Mouse (Mus musculus) forebrain, embryonic 12.5 days (tissue): Measurements from ENCODE around the gene Zfp583. TPM values are rescaled to one million over a fixed set of nuclear protein-coding genes. Genes with fewer than 3 reads are reported as not detected.
"Not testable (repeated sequence)": the region's sequence is repeated elsewhere in the genome, so short reads cannot be mapped to it uniquely, and the experiment has no call there.

ENCODE experiments used
- ATAC-seq: fragments of 200-750 bp; cut with Nextera tagmentation; 2 replicates; pipeline ENCODE4 v1.8.0; 2017; ENCODE audit warnings: moderate TSS enrichment; ENCODE audit not compliant: low FRiP score
- H3K27ac ChIP-seq: fragments of 300-500 bp; sonication (generic); 2 replicates; pipeline ENCODE4 v1.5.1; 2016; ENCODE audit warnings: mild to moderate bottlenecking
- H3K27me3 ChIP-seq: fragments of 300-500 bp; sonication (generic); 2 replicates; pipeline ENCODE4 v1.6.1; 2016; ENCODE audit warnings: mild to moderate bottlenecking
- H3K36me3 ChIP-seq: fragments of 300-500 bp; sonication (generic); replicated peaks from 2 replicates; pipeline ENCODE4 v1.6.1; 2016; ENCODE audit warnings: mild to moderate bottlenecking
- H3K4me1 ChIP-seq: fragments of 300-500 bp; sonication (generic); 2 replicates; pipeline ENCODE4 v1.6.1; 2016
- H3K4me2 ChIP-seq: fragments of 300-500 bp; sonication (generic); 2 replicates; pipeline ENCODE4 v1.6.1; 2016; ENCODE audit warnings: mild to moderate bottlenecking, moderate library complexity
- H3K4me3 ChIP-seq: fragments of 300-500 bp; sonication (generic); replicated peaks from 2 replicates; pipeline ENCODE4 v1.5.1; 2016; ENCODE audit warnings: mild to moderate bottlenecking
- H3K9ac ChIP-seq: fragments of 300-500 bp; sonication (generic); 2 replicates; pipeline ENCODE4 v1.6.1; 2016; ENCODE audit warnings: mild to moderate bottlenecking
- H3K9me3 ChIP-seq: fragments of 300-500 bp; sonication (generic); 2 replicates; pipeline ENCODE4 v1.6.1; 2016
- WGBS: fragments of 180-500 bp; shearing (Covaris S2); methylation state at CpG from one replicate; pipeline ENCODE4 v1.1.7; 2016; 5-methylcytosine and 5-hydroxymethylcytosine counted together
- polyA plus RNA-seq: library from polyadenylated mRNA; unstranded; fragments of >200 nt; fragmentation: Nextera tagmentation; extraction: Ambion mirVana; gene quantifications from 2 replicates; pipeline ENCODE4 v1.2.1, GENCODE M21; 2016

Gene Zfp583
- polyA plus RNA-seq, result 7.2 and 7.5 TPM in 2 replicates

DNA sequence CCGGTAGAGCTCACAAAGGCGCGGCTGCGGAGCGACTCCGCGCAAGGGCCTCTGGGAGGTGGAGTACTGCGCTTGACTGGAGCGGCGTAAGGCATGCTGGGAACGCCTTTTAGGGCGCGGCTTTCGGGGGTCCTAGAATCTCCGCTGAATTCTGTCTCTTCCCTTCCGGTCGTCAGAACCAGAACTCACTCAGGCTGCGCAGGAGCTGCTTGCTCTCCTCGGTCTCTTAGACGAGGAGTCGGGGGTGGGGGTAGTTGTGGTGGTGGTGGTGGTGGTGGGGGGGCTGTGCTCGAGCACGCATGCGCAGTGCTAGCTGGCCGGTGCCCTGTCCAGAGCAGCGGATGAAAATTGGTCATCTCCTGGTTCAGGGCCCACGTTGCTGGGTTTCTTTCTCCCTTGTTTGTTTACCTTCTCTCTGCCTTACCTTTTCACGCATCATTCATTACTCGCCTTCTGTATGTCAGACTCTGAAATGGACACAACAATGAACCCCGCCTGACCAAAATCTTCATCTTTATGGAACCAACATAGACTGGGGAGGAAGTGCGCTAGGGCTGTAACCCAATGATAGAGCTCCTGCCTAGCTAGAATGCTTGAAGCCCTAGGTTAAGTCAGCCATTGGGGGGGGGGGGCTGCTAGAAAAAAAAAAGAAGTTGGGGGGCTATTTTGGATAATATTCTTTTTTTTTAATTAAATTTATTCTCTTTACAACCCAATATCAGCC is at the start of gene Zfp583:
TSS of gene Zfp583 (minus strand) at position 53 of the 724 bp plus-strand sequence.
- no peaks in the 10 kb centered on the region for H3K27me3 ChIP-seq
- peak within 1 kb of the TSS; percentile 67 for H3K9ac ChIP-seq
- H3K4me1 ChIP-seq, result peaks cover 11% of the 10 kb centered on the region
- H3K4me3 ChIP-seq, result peak within 1 kb of the TSS; percentile 52
- H3K9me3 ChIP-seq, result no peaks in the 10 kb centered on the region
- 5% methylated on average over 31 of the region's 31 CpGs for WGBS
- H3K36me3 ChIP-seq, result peaks cover 3% of the 10 kb centered on the region; the same call in 1 of the 2 replicates
- peak within 1 kb of the TSS; percentile 64 for H3K4me2 ChIP-seq
- peak within 1 kb of the TSS; percentile 88 for H3K27ac ChIP-seq
- ATAC-seq, result peak; percentile 96

DNA sequence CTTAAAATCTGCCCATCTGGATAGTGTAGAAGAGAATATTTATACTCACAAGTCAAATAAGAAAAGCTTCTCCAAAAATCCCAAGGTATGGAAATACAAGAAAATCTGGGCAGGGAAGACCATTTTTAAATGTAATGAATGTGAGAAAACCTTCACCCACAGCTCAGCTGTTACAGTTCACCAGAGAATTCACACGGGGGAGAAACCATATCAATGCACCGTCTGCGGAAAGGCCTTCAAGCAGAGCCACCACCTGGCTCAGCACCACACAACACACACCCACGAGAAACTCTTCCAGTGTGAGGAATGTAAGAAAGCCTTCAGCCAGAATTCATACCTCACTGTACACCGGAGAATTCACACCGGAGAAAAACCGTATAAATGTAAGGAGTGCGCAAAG is 47.4 kb upstream of the Zfp583 start:
- Histone ChIP-seq H3K4me3 (no peak overlapping the region), H3K9me3 (no peaks in the 10 kb centered on the region), H3K27me3 (no peaks in the 10 kb centered on the region), H3K4me2 (no peak overlapping the region), H3K27ac (no peak overlapping the region), H3K36me3 (no peaks in the 10 kb centered on the region; the same call in 1 of the 2 replicates), H3K4me1 (peaks cover 12% of the 10 kb centered on the region; the same call in 1 of the 2 replicates), H3K9ac (no peak overlapping the region)
- 88% methylated on average over 8 of the region's 8 CpGs for WGBS
- ATAC-seq, result no peak

DNA sequence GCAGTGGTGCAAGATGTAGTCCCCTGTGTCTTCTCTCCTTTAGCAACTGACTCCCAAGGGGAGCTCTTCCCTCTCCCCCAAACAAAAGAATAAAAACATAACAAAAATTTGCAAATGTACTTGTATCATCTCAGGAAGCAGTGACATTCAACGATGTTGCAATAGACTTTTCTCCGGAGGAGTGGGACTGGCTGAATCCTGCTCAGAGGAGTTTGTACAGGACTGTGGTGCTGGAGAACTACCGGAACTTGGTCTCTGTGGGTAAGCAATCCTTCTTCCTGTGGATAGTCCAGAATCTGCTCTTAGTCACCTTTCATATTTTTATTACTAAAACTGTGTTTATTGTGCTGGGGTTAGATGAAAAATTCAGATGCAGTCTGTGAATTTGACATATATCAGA is 41.9 kb upstream of the Zfp583 start:
- 90% methylated on average over 3 of the region's 3 CpGs for WGBS
- H3K9me3 ChIP-seq, result no peaks in the 10 kb centered on the region
- H3K27me3 ChIP-seq, result no peaks in the 10 kb centered on the region
- no peak for ATAC-seq
- H3K4me2 ChIP-seq, result no peak overlapping the region
- H3K9ac ChIP-seq, result no peak overlapping the region
- no peak overlapping the region for H3K4me3 ChIP-seq
- H3K4me1 ChIP-seq, result no peaks in the 10 kb centered on the region
- H3K27ac ChIP-seq, result no peak overlapping the region
- no peaks in the 10 kb centered on the region; the same call in 1 of the 2 replicates for H3K36me3 ChIP-seq

DNA sequence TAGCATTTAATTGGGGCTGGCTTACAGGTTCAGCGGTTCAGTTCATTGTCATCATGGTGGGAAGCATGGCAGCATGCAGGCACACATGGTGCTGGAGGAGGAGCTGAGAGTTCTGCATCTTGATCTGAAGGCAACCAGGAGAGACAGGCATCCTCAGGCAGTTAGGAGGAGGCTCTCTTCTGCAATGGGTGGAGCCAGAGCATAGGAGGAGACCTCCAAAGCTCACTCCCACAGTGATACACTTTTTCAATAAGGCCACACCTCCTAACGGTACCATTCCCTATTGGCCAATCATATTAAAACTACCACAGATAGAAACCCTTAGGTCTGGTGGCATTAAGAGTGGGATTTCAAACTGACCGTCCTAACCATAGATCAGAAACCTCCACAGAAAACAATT is 38.4 kb upstream of the Zfp583 start:
- WGBS, result 90% methylated on average over 3 of the region's 3 CpGs
- ATAC-seq, result no peak

DNA sequence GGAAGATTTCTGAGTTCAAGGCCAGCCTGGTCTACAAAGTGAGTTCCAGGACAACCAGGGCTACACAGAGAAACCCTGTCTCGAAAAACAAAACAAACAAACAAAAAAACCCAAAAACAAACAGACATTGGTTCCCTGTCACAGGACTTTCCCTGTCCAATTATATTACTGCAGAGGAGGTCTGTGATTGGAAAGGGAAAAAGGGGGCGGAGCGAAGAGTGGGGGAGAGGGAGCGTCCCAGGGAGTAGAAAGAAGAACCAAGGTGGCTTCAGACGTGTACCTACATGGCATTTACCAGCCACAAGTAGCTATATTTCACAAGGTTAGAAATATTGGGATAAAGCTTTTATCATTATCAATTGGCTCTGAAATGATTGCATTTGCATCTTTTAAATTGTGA is 37.1 kb upstream of the Zfp583 start:
- not testable (repeated sequence) for H3K4me1 ChIP-seq, H3K4me2 ChIP-seq, H3K4me3 ChIP-seq, H3K9ac ChIP-seq, H3K36me3 ChIP-seq, H3K9me3 ChIP-seq, ATAC-seq, H3K27me3 ChIP-seq, H3K27ac ChIP-seq
- WGBS, result 82% methylated on average over 5 of the region's 5 CpGs

More for the DNA sequence above, 38.4 kb upstream of the Zfp583 start:
- Histone ChIP-seq H3K9me3 (no peaks in the 10 kb centered on the region), H3K27me3 (no peaks in the 10 kb centered on the region), H3K4me2 (no peak overlapping the region), H3K4me1 (no peaks in the 10 kb centered on the region), H3K27ac (no peak overlapping the region), H3K9ac (no peak overlapping the region), H3K36me3 (no peaks in the 10 kb centered on the region), H3K4me3 (no peak overlapping the region)

DNA sequence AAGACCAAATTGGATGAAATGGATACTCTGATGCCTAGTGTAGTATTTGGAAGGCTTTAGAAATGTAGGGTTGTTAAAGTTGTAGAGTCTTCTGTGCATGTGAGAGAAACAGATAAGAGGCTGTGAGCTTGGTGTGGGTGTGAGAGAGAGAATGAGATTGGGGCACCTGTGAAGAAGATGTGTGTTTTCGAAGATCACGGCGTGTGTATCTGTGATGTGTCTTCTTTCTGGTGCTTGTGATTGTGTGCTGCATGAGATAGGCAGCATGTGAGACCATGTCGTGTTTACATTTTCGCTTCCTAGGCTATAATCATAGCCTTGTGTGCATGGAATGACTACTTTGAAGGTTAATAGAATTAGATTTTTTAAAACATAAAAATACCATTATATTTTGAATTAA is 36.1 kb upstream of the Zfp583 start:
- H3K9me3 ChIP-seq, result no peaks in the 10 kb centered on the region
- H3K4me1 ChIP-seq, result peaks cover 7% of the 10 kb centered on the region
- no peak overlapping the region for H3K4me2 ChIP-seq
- 92% methylated on average over 5 of the region's 5 CpGs for WGBS
- no peak for ATAC-seq
- no peaks in the 10 kb centered on the region for H3K27me3 ChIP-seq
- no peak overlapping the region for H3K27ac ChIP-seq
- H3K36me3 ChIP-seq, result no peaks in the 10 kb centered on the region
- no peak overlapping the region for H3K4me3 ChIP-seq
- no peak overlapping the region for H3K9ac ChIP-seq

DNA sequence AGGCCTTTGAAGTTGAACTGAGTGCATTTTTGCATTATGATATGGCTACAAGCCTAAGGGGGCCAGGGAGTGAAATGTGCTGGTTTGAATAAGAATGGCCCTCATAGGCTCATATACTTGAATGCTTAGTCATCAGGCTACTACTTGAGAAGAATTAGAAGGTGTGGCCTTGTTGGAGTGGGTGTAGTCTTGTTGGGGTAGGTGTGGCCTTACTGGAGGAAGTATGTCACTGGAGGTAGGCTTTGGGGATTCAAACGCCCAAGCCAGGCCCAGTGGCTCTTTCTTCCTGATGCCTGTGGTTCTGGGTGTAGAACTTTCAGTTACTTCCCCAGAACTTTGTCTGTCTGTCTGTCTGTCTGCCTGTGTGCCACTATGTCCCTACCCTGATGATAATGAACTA is 33.7 kb upstream of the Zfp583 start:
- ATAC-seq, result no peak
- Histone ChIP-seq H3K9me3 (no peaks in the 10 kb centered on the region), H3K27ac (no peak overlapping the region), H3K4me1 (peaks cover 7% of the 10 kb centered on the region), H3K9ac (no peak overlapping the region), H3K27me3 (no peaks in the 10 kb centered on the region), H3K4me2 (0 out of 2 replicates have a peak overlapping the region, but pooled peaks have one; percentile 65), H3K4me3 (no peak overlapping the region), H3K36me3 (no peaks in the 10 kb centered on the region)
- WGBS, result 56% methylated on average over 1 of the region's 1 CpGs

DNA sequence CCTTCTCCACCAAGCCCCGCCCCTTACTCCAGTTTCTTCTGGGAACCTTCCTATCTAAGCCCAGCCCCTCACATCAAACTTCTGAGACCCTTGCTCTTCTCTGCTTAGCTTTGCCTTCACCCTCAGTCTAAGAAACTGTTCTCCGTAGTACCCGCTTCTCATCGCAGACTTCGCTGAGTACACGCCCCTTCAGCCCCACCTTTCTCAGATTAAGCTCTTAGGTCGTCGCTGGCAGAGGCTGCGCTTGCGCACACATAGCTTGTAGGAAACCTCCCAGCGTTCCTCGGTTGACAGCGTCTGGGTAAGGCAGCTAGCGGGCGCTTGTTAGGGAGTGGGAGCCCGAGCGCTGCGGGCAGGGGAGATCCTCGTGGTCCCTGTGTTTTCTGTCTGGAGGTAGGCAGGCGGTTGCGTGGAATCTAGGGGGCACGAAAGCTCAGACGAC is 32.0 kb upstream of the Zfp583 start, which contains the start of gene Zfp78:
TSS of gene Zfp78 (plus strand) at position 234 of the 442 bp plus-strand sequence.
- H3K4me2 ChIP-seq, result peak within 1 kb of the TSS; percentile 65
- peaks cover 7% of the 10 kb centered on the region for H3K4me1 ChIP-seq
- H3K9me3 ChIP-seq, result no peaks in the 10 kb centered on the region
- peak; percentile 83 for ATAC-seq
- no peaks in the 10 kb centered on the region for H3K36me3 ChIP-seq
- peak within 1 kb of the TSS; percentile 51 for H3K4me3 ChIP-seq
- peak within 1 kb of the TSS; percentile 65 for H3K9ac ChIP-seq
- H3K27me3 ChIP-seq, result no peaks in the 10 kb centered on the region
- WGBS, result under 1% methylated on average over 23 of the region's 23 CpGs
- H3K27ac ChIP-seq, result peak within 1 kb of the TSS; percentile 93

DNA sequence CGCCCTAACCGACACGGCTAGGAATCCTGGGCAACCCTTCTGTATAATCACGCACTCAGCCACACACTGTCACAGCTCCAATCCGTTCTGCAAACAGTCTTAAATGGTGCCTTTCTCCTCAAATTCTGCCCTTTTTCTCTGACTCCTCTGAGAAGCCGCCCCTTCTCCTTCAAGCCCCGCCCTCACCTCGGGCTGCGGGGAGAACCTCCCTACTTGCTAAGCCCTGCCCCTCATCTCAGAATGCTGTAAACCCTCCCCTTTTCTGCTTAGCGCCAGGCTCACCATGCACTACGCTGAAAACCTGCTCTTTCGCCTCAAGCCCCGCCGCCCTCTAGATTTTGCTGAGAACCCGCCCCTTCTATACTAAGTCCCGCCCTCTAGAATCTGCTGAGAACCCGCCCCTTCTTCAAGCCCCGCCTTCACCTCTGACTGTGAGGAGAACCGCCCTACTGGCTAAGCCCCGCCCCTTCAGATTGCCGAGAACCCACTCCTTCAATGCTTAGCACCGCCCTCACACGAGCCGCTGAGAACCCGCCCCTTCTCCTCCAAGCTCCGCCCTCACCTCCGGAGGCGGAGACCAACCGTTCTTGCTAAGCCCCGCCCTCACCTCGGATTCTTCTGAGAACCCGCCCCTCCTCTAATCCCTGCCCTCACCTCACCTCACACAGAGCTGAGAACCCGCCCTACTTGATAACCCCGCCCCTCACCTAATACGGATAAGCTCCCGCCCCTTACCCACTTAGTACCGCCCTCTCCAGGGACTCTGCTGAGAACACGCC is 31.4 kb upstream of the Zfp583 start:
- Histone ChIP-seq H3K9me3 (no peaks in the 10 kb centered on the region), H3K27me3 (no peaks in the 10 kb centered on the region), H3K9ac (peak overlapping the region; percentile 51), H3K4me2 (peak overlapping the region; percentile 65), H3K4me3 (peak overlapping the region; percentile 51), H3K27ac (peak overlapping the region; percentile 93), H3K4me1 (peaks cover 7% of the 10 kb centered on the region), H3K36me3 (no peaks in the 10 kb centered on the region)
- under 1% methylated on average over 38 of the region's 38 CpGs for WGBS
- peak; percentile 92 for ATAC-seq

DNA sequence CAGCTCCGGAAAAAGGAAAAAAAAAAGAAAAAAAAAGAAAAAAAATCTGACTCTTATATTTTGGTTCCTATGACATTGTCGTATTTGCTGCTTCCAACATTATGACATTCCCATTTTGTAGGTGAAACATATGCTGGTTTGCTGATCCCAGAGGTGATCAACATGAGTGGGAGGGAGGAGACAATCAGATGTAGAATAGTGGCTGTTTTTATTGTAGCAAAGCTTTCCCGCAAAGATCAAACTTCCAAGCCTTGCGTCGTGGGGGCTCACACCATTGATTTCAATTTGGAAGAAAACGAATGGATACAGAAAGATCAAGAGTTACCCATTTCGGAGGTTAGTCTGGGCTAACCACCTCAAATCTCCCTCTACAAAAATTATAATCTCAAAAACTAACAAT is 30.7 kb upstream of the Zfp583 start:
- no peak for ATAC-seq
- H3K4me2 ChIP-seq, result peak overlapping the region; percentile 65
- peak overlapping the region; percentile 93 for H3K27ac ChIP-seq
- H3K36me3 ChIP-seq, result no peaks in the 10 kb centered on the region
- no peaks in the 10 kb centered on the region for H3K27me3 ChIP-seq
- 22% methylated on average over 7 of the region's 7 CpGs for WGBS
- H3K4me3 ChIP-seq, result peak overlapping the region; percentile 51
- no peaks in the 10 kb centered on the region for H3K9me3 ChIP-seq
- H3K4me1 ChIP-seq, result peaks cover 7% of the 10 kb centered on the region
- H3K9ac ChIP-seq, result peak overlapping the region; percentile 51

DNA sequence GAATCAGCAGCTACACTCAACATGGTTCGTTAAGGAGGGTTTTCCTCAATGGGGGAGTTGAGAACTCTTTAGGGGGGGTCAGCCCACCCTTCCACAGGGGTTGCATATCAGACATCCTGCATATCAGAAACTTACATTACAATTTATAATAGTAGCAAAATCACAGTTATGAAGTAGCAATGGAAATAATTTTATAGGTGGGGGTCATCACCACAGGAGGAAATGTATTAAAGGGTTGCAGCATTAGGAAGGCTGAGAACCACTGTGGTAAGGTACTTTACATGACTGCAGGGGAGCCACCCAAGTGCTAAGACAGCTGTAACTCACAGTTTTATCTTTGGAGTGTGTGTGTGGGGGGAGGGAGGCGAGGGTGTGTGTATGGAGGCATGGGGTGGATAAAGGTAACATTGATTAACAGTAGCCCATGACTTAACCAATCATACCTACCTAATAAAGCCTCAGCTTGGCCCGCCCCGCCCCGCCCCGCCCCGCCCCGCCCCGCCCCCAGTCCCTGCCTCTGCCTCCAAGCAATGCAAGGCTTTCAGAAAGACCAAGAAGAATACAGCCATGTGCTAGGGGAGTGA is 29.5 kb upstream of the Zfp583 start:
- no peaks in the 10 kb centered on the region for H3K36me3 ChIP-seq
- H3K4me2 ChIP-seq, result no peak overlapping the region
- no peak overlapping the region for H3K4me3 ChIP-seq
- H3K27ac ChIP-seq, result no peak overlapping the region
- ATAC-seq, result no peak
- H3K4me1 ChIP-seq, result peaks cover 7% of the 10 kb centered on the region
- 19% methylated on average over 7 of the region's 9 CpGs for WGBS
- H3K9me3 ChIP-seq, result no peaks in the 10 kb centered on the region
- no peaks in the 10 kb centered on the region for H3K27me3 ChIP-seq
- H3K9ac ChIP-seq, result no peak overlapping the region

DNA sequence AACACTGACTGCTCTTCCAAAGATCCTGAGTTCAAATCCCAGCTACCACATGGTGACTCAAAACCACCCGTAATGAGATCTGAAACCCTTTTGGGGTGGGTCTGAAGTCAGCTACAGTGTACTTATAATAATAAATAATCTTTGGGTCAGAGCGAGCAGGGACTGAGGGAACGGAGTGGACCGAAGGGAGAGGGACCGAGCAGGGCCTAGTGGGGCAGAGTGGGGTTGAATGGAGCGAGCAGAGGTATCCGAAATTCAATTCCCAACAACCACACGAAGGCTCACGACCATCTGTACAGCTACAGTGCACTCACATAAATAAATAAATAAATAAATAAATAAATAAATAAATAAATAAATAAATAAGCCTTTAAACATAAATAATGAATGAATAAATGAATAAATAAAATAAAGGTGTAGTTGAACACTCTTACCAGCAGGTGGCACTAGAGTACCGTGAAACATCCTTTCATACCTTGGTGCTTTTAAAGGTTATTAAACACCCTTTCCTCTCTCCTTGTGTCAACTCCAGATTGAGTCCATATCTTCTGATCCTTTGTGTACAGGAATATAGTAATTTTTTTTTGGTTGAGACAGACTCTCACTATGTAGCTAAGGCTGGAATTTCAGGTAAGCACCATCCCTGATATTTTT is 28.0 kb upstream of the Zfp583 start:
- H3K36me3 ChIP-seq, result peaks cover 1% of the 10 kb centered on the region; the same call in 1 of the 2 replicates
- no peak overlapping the region for H3K27ac ChIP-seq
- WGBS, result 54% methylated on average over 10 of the region's 10 CpGs
- H3K4me3 ChIP-seq, result no peak overlapping the region
- H3K4me1 ChIP-seq, result peaks cover 6% of the 10 kb centered on the region
- H3K27me3 ChIP-seq, result no peaks in the 10 kb centered on the region
- ATAC-seq, result no peak
- no peaks in the 10 kb centered on the region for H3K9me3 ChIP-seq
- H3K9ac ChIP-seq, result no peak overlapping the region
- H3K4me2 ChIP-seq, result no peak overlapping the region
